Mouse (Mus musculus): Measurements from ENCODE around the gene Clec4a1.

- TF ChIP-seq CTCF (IDR thresholded peaks at IDR 0.05; ENCODE audit: borderline replicate concordance, extremely low read depth, insufficient read depth, insufficient read length) (no peak), POLR2A (IDR thresholded peaks at IDR 0.05; ENCODE audit: borderline replicate concordance, extremely low read depth, insufficient read depth, insufficient read length, poor library complexity, severe bottlenecking) (no peak)
These were observed 42.4 kb upstream of the Clec4a1 start for GRCm38 (mm10) chr6:122879141-122879735.

All from brain, embryonic 14.5 days (tissue).